Mouse (Mus musculus): ENCODE measurements around the gene Cby3. TPM values are rescaled to one million over a fixed set of nuclear protein-coding genes. Genes with fewer than 3 reads are reported as not detected.
A peak's percentile ranks its signal among the peaks of the same experiment; 100 is the strongest.
"Not testable (repeated sequence)": the region's sequence is repeated elsewhere in the genome, so short reads cannot be mapped to it uniquely, and the experiment has no call there.

The Cby3 gene
- not detected in 2 replicates for total RNA-seq (2015)
- total RNA-seq (2017), result 0.29 TPM in 1 of 2 replicates, not detected in the other

DNA sequence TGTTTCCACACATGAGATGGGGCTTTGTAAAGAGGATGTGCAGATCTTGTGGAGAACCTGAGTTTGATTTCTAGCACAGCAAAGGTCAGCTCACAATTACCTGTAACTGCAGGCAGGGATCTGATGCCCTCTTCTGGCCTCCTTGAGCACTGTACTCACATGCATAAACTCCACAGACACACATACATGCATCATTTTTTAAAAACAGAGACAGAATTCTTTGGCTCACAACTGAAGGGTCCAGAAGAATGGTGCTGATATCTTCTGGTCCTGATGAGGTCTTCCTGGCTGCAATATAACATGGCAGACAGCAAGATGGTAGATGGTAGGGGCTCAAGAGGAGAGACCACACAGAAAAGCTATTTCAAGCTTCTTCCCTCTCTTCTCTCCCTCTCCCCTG is at the start of gene Cby3:
Gene Cby3, plus strand, starts transcription at position 301 of the 400 bp plus-strand sequence.
- ATAC-seq (replicated peaks; ENCODE audit: poor library complexity), result no peak

DNA sequence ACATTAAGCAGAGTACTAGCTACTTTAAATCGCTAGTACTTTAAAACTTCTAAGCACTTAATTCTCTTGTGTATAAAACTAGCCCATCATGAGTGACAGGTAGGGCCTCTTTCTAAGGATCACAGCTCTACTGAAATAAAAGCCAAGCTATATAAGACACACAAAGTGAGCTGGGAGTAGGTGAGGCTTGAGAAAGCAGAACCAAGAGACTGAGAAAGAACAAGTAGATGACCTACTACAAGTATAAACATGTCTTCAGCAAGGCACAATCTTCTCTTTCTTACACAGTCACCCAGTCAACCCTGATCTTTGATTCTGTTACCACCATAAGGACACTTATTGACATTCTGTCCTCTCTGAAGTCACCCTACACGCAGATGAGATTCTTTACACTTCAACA is 41.5 kb upstream of the Cby3 start:
- no peak for ATAC-seq (replicated peaks; ENCODE audit: poor library complexity)

DNA sequence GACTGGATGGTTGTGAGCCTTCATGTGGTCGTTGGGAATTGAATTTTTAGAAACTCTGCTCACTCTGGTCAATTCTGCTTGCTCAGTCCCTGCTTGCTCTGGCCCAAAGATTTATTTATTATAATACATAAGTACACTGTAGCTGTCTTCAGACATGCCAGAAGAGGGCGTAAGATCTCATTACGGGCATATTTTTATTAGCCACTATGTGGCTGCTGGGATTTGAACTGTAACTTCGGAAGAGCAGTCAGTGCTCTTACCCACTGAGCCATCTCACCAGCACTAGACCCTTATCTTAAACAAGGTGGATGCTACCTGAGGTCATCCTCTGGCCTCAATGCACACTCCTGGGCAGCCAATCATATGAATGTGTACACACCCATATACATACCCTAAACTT is 34.9 kb upstream of the Cby3 start:
- ATAC-seq (replicated peaks; ENCODE audit: poor library complexity), result not testable (repeated sequence)

DNA sequence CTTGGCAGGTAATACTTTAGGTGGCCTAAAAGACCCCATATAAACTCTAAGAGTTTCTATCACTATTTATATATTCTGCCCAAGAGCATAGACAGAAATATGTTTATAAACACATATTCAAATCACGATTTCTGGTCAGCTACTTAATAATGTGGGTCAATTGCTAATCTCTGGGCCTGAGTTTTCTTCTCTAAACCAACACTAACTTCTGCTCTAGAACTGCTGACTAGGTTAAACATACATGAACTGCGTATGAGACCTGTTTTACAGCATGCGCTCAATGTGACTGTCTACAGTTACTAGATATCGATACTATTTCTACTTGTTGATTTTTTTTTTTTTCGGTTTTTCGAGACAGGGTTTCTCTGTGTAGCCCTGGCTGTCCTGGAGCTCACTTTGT is 33.0 kb upstream of the Cby3 start:
- no peak for ATAC-seq (replicated peaks; ENCODE audit: poor library complexity)

DNA sequence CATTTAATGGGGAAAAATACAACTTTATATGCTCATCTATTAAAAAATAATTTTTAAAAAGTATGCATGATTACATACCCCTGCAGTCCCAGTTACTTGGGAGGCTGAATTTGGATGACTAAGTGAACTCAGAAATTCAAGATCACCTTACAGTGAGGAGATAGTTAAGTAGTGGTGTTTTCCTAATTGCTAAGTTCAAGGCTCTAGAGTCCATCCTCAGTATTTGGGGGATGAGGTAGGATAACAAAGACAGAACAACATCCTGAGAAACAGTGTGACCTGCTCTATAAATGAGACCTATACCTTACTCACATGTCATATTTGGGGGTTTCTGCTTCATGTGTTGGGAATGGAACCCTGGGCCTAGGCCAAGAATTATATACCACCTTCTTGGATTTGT is 31.9 kb upstream of the Cby3 start:
- ATAC-seq (replicated peaks; ENCODE audit: poor library complexity), result no peak

DNA sequence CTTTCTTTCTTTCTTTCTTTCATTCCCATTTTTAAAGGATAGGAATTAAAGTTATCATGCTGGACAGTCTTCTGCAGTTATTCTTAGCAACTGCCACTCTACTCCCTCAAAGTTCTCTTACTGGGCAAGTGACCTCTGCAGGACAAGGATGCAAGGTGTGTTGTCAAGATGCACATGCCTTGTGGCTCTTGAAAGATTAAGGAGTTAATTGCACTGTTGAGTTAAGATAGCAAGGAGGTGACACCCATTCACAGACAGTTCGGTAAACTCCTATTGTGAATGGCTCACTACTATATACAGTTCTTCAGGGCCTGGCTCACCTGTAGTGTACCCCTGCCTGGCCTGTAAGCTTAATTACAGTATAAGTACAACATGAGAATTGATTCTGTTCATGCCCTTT is 30.4 kb upstream of the Cby3 start:
- ATAC-seq (replicated peaks; ENCODE audit: poor library complexity), result peak; percentile 30

DNA sequence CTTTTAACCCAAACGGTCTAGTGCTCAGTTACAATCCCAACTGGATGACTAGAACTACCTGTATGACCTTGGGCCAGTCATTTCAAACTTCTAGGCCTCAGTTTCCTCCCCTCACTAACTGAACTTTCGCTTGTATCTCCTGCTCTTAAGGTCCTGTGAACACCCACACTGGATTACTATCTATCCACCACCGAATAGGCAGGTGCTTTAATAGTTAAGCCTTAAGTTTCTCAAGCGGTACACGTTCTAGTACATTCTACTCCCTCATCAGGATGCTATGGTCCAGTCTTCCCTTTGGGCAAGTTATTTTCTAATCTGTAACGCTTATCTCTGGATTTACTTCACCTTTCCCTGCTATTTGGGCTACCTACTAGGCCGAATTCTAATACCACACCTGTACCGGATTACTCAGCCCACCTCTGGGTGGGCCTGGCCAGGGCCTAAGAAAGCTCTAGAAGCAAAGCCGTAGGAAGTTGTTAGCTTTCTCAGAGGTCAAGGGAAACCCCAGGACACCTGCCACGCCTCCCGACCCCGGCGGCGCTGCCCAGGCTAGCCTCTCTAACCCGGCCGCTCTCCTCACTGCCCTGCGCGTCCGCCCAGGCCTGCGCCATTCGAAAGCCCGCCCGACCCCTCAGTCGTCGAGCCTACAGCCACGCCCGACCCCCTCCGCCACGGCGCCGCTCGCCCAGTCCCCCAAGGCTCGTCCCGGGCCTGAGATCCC is 29.4 kb upstream of the Cby3 start:
- no peak; the same call in 1 of the 2 replicates for ATAC-seq (replicated peaks; ENCODE audit: poor library complexity)

DNA sequence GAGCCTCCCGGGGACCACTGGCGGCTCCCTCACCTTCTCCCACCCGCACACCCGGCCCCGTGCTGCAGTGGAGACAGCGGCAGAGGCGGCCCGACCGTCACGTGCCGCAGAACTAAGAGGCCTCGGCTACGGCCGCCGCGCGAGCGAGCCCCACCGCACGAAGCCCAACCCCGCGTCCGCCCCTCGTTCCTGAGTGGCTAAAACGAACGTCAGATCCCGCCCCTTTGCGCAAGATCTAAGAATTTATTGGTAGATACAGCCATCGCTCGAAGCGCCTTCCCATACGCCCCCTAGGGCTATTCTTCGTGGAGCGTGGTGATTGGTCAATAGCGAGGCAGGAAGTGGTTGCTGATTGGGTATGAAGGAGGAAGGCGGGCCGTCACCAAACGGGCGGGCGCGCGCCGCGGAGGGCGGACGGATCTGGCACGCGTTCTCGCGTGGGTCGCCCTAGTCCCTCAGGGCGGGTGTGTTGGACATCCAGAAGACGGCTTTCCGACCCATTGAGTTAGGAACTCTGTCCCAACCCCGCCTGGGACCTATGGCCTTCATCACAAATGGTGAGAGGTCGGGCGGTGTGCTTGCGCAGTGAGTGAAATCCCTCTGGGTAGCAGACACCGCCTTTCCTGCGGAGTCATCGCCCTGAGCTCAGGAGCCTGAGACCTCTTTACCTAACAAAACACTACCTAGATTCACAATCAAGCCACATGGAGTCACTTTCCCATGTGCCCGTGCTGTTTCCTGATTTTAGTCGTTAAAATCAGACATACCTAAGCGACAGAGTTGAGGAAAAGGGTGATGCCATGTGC is 28.6 kb upstream of the Cby3 start, which contains the start of gene Canx:
Gene Canx, minus strand, starts transcription at position 178 of the 806 bp plus-strand sequence.
- peak; percentile 93 for ATAC-seq (replicated peaks; ENCODE audit: poor library complexity)

DNA sequence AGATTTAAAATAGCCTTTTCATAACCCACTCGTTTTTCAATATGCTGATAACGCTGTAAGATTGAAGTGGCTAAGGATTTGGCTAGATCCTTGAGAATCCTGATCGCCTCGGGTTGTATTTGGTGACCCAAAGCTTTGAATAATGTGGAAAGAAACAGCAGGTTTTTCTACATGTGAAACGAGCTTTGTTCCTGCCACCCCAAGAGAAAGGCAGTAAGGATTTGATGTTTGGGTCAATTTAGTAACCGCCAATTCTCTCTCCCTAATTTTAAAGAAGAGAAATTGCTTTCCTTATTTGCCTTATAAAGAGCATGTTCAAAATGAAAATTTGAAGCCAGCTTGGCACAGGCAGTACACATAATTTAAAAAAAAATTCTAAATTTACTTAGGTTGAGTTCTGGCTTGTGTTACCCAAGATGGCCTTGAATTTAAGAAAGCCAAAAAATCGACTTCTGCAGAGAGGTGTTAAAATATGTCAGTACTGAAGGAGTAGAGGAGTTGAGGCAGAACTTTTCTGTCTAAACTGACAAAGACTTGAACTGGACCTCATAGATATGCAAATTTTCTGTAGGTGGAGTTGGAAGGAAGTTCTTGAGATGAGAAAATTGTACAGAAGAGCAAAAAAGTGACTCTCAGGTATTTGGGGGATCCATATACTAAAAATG is 27.8 kb upstream of the Cby3 start:
- no peak for ATAC-seq (replicated peaks; ENCODE audit: poor library complexity)

DNA sequence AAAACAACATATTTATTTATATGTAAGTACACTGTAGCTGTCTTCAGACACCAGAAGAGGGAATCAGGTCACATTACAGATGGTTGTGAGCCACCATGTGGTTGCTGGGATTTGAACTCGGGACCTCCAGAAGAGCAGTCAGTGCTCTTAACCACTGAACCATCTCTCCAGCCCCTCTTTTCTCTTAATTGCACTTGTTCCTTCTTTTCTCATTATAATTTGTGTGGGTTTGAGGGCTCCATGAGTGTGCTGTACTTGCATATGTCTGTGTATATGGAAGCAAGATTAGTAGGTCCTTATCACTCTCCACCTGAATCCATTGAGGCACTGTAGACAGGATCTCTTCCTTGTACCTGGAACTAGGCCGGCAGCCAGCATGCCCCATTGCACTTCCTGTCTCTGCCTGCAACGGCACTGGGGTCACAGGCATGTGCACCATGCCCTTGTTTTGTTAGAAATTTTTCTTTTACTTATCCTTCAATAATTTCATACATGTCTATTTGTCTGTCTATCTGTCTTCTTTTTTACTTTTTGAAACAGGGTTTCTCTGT is 26.1 kb upstream of the Cby3 start:
- no peak for ATAC-seq (replicated peaks; ENCODE audit: poor library complexity)

DNA sequence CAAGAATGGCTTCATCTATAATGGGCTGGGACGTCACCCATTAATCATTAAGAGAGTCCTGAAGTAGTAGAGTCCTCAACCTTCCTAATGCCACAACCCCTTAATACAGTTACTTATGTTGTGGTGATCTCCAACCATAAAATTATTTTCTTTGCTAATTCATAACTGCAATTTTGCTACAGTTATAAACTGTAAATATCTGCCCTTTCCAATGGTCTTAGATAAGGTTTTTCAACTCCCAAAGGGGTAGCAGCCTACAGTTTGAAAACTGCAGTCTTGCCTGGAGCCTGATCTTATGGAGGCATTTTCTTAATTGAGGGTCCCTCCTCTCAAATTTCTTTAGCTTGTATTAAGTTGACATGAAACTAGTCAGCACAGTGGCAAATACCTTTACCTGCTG is 24.9 kb upstream of the Cby3 start:
- no peak for ATAC-seq (replicated peaks; ENCODE audit: poor library complexity)

DNA sequence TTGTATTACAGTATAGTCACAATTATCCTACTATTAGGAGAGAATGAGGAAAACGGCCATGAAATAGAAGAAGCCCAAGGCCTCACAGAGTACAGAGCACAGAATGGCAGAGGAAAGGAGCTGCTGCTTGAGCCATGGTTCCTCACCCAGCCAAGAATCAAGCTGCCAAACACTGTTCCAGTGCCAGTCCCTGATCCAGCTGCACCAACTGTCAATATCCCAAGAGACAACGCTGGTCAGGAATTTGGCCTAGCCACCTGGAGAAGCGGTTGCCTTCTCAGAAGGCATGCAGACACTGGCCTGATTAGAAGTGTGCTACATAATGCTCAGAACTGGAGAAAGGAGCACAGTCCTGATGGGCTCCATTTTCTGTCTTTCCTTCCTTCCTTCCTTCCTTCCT is 21.1 kb upstream of the Cby3 start:
- ATAC-seq (replicated peaks; ENCODE audit: poor library complexity), result no peak

DNA sequence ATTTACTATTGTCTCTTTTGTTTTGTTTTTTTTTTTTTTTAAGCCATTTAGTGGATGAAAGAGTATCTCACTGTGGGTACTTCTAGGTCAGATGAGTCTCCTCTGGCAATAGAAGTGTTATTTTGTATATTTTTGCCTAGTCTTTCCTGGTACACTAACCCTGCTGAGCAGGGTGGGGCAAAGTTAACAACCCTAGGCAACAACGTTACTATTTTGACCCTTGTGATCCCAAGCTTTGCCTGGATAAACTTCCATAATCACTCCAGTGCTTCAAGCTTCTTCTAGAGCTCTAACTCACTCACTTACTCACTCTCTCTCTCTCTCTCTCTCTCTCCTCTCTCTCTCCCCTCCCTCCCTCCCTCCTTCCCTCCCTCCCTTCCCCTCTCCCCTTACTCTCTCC is 18.1 kb upstream of the Cby3 start:
- no peak for ATAC-seq (replicated peaks; ENCODE audit: poor library complexity)

DNA sequence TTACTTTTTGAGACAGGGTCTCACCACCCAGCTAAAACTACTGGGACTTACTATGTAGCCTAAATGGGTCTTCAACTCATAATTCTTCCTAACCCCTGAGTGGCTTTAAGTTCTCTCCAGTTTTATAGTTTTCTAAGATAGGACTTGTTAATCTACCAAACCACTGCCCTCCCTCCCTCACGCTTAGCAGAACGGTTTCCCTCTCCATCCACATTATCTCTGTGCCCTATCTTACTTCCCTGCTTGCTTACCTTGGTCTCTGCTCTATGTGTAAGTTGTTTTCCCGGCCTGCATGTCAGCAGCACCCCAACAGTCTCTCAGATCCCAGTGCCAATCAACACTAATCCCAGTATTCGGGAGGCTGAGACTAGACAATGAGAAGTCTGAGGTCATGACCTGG is 17.4 kb upstream of the Cby3 start:
- peak; percentile 23; the same call in 1 of the 2 replicates for ATAC-seq (replicated peaks; ENCODE audit: poor library complexity)

DNA sequence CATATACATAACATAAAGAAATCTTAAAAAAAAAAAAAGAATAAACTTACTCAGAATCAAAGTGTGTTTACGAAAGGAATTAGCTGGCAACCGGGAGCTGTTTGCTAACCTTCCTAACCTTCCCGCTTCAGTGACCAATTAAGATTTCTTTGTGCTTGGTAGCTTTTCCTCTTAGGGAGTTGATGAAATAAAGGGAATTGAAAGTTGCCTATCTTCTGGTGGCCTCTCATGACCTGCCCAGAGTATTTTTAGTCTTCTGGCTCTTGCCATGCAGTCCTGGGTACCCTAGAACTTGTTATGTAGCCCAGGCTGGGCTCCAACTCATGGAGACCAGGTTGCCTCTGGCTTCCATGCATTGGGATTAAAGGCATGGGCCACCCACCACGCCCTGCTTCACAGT is 8.8 kb upstream of the Cby3 start:
- 0 out of 2 replicates have a peak, but pooled peaks have one; percentile 20 for ATAC-seq (replicated peaks; ENCODE audit: poor library complexity)

DNA sequence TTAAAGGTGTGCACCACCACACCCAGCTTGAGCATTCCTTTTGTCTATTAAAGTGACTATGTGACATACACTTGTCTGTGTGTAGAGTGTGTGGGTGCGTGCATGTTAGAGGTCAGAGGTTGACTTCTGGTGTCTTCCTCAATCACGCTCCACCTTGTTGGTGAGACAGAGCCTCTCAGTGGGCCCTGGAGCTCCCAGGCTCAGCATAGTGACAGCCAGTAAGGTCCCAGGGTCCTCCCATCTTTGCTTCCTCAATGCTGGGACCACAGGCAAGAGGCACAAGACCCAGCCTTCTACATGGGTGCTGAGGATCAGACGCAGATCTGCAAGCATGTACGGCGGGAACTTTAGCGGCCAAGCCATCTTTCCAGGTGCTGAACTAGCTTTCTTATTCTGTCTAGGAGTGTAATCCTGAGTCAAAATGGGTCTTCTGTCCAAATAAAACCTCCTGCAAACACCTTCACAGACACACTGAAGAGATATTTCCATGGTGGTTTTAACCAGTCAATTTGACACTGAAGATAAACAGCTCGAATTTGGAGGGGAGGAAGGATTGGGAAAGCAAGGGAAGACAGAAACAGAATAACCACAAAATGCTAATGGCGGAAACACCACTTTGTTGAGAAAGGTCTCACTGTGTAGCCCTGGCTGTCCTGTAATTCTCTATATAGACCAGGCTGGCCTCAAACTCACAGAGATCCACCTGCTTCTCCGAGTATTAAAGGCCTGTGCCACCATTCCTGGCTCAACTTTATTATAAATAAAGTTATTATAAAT is 7.8 kb upstream of the Cby3 start:
- peak; percentile 65 for ATAC-seq (replicated peaks; ENCODE audit: poor library complexity)

DNA sequence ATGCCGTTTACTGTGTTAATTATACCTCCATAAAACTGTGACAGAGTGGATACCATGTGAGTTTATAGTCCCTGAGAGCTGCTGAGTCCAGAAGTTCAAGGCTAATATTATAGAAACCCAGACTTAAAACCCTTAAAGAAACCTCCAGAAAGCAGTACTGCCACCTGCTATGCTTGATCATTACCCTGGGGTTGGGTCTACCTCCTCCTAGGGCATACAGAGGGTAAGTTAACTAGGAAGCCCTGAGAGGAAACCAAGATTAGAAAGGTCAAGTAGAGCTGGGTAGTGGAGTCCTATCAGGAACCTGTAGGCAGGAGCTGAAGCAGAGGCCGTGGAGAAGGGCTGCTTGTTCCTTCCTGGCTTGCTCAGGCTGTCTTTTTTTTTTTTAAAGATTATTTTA is 2.1 kb upstream of the Cby3 start:
- no peak for ATAC-seq (replicated peaks; ENCODE audit: poor library complexity)

DNA sequence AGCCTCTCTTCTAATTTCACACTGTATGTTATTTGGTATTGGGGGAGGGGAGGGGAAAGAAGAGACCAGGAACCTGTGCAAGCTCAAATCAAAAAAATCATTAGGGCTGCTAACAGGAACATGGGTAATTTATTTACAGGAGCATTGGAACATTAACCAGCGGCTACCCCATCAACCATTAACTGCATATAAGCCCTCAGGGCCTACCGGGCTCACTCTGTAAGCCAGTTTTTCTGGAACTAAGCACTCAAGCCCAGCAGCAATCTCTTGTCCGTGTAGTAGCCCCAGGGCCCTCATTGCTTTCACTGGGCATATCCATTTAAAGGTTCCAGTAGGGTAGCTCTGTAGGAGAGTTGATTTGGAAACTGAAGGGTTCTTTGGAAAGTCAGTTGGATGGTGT is 589 bp downstream of the Cby3 start:
- no peak for ATAC-seq (replicated peaks; ENCODE audit: poor library complexity)

DNA sequence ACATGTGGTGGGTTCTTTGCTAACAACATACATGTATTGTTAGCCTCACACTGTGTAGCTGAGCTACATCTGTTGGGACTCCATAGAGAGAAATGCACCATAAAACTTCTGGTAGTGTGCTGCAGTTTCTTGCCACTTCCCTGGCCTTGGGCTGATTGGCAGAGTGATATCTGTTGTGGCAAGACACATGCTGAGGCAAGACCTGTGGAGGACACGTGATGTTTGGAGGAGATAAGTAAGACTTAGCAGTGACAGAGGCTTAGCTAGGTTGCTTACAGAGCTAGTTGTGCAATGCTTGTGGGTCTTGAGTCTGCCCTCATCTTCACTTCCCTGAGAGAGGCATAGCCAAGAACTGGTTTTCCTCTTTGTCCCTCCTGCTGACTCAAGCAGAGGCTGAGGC is 1.1 kb downstream of the Cby3 start:
- peak; percentile 79 for ATAC-seq (replicated peaks; ENCODE audit: poor library complexity)
